Mouse (Mus musculus): ENCODE results near the gene Vrk2. TPM values are rescaled to one million over a fixed set of nuclear protein-coding genes. Genes with fewer than 3 reads are reported as not detected.

Gene Vrk2
- polyA plus RNA-seq, 1 experiment from 2014 or later: 28.9 TPM

Other genes with a start within 250 kb of the Vrk2 start
- gene Fancl, start 207.9 kb downstream of the Vrk2 start, polyA plus RNA-seq (2015; fragmentation: Nextera tagmentation; extraction: Ambion mirVana): 31.9 and 32.6 TPM in 2 replicates
- 0.31 TPM in 1 of 2 replicates, not detected in the other for gene Gm6899, start 758 bp downstream of the Vrk2 start, polyA plus RNA-seq (2015; fragmentation: Nextera tagmentation; extraction: Ambion mirVana)